19 mouse cellular contexts compared by ENCODE assay signal in genomic region chr12:13167116-13167515, GRCm38 (mm10).
A peak's percentile ranks its signal among the peaks of the same experiment; 100 is the strongest.
DNase-seq lines count a peak whose midpoint lies in the region; ATAC-seq and TF ChIP-seq lines count a peak whose summit lies in the region.
"Had no signal": no experiment of that assay in that cellular context is flagged by ENCODE, and none has a peak within 500 bp of the region (broad histone marks: within the 10 kb centered on the region; RNA-seq: fewer than 3 reads in every experiment).

No protein-coding gene starts in this region.

- H3K9ac ChIP-seq in forebrain, postnatal 0 days = no peak overlapping the region
- no peak overlapping the region for H3K9ac ChIP-seq in forebrain, embryonic 15.5 days (replicated peaks)
- no peak overlapping the region for H3K9ac ChIP-seq in kidney, embryonic 16.5 days (replicated peaks; ENCODE audit: low read length)
- H3K9ac ChIP-seq: forebrain, embryonic 13.5 days; liver, embryonic 15.5 days had no signal

- DNase-seq in forebrain, postnatal 0 days = no peak
- DNase-seq in kidney, postnatal 25 days = no peak
- DNase-seq in right cerebral cortex, postnatal 25 days = peak; percentile 49
- no peak for DNase-seq in cerebellum, adult 11-12 months
- DNase-seq: cerebellum, postnatal 25 days; gastrocnemius, postnatal 25 days; heart, postnatal 10 days; kidney, adult 18-20 months; kidney, postnatal 4 days; lung, postnatal 10 days; thymus, adult 2 months had no signal

- H3K36me3 ChIP-seq in forebrain, postnatal 0 days (ENCODE audit: insufficient read depth) = no peaks in the 10 kb centered on the region
- H3K36me3 ChIP-seq in forebrain, embryonic 15.5 days = no peaks in the 10 kb centered on the region
- H3K36me3 ChIP-seq in kidney, embryonic 16.5 days (ENCODE audit: insufficient read depth, low read length) = no peaks in the 10 kb centered on the region
- H3K36me3 ChIP-seq in megakaryocyte, embryonic 14.5 days (replicated peaks; ENCODE audit: low read length) = no peaks in the 10 kb centered on the region
- H3K36me3 ChIP-seq: G1E; liver, embryonic 15.5 days had no signal

- no peak overlapping the region for H3K4me2 ChIP-seq in forebrain, postnatal 0 days (ENCODE audit: low read depth)
- no peak overlapping the region for H3K4me2 ChIP-seq in forebrain, embryonic 15.5 days (replicated peaks)
- no peak overlapping the region for H3K4me2 ChIP-seq in kidney, embryonic 16.5 days (replicated peaks; ENCODE audit: low read depth, low read length)
- H3K4me2 ChIP-seq: forebrain, embryonic 13.5 days; liver, embryonic 15.5 days had no signal

- no peak overlapping the region for H3K4me3 ChIP-seq in forebrain, postnatal 0 days (ENCODE audit: low read depth, low read length)
- no peak overlapping the region for H3K4me3 ChIP-seq in forebrain, embryonic 15.5 days
- H3K4me3 ChIP-seq in kidney, embryonic 16.5 days (ENCODE audit: low read length) = no peak overlapping the region
- H3K4me3 ChIP-seq in megakaryocyte, embryonic 14.5 days (replicated peaks) = peak overlapping the region; percentile 1
- H3K4me3 ChIP-seq: forebrain, embryonic 13.5 days; liver, embryonic 15.5 days had no signal

- WGBS in forebrain, postnatal 0 days = 73% methylated on average over 5 of the region's 5 CpGs
- WGBS in forebrain, embryonic 15.5 days = 76% methylated on average over 5 of the region's 5 CpGs
- 48% methylated on average over 5 of the region's 5 CpGs for WGBS in kidney, embryonic 16.5 days

- no peaks in the 10 kb centered on the region for H3K4me1 ChIP-seq in forebrain, postnatal 0 days (ENCODE audit: insufficient read depth)
- H3K4me1 ChIP-seq in forebrain, embryonic 15.5 days = no peaks in the 10 kb centered on the region
- H3K4me1 ChIP-seq in kidney, embryonic 16.5 days (ENCODE audit: insufficient read depth, low read length) = peaks cover 10% of the 10 kb centered on the region
- no peaks in the 10 kb centered on the region for H3K4me1 ChIP-seq in megakaryocyte, embryonic 14.5 days
- H3K4me1 ChIP-seq: forebrain, embryonic 13.5 days; liver, embryonic 15.5 days had no signal

- no peak for TF ChIP-seq CTCF in forebrain, postnatal 0 days (IDR thresholded peaks at IDR 0.05; ENCODE audit: low read depth)

- peak; percentile 34; the same call in 1 of the 2 replicates for ATAC-seq in forebrain, postnatal 0 days
- no peak for ATAC-seq in forebrain, embryonic 15.5 days (replicated peaks)
- peak; percentile 51; the same call in 1 of the 2 replicates for ATAC-seq in kidney, embryonic 16.5 days (ENCODE audit: low FRiP score, low TSS enrichment)
- ATAC-seq in megakaryocyte, adult 5-6 weeks (ENCODE audit: poor library complexity, severe bottlenecking) = no peak
- ATAC-seq: CD4-positive, CD25-positive, alpha-beta regulatory T cell, adult 4 months; forebrain, embryonic 13.5 days had no signal

- H3K27ac ChIP-seq in forebrain, postnatal 0 days (ENCODE audit: low read depth, low read length) = no peak overlapping the region
- no peak overlapping the region for H3K27ac ChIP-seq in forebrain, embryonic 15.5 days (replicated peaks)
- H3K27ac ChIP-seq in kidney, embryonic 16.5 days (ENCODE audit: low read length) = no peak overlapping the region
- H3K27ac ChIP-seq: forebrain, embryonic 13.5 days; liver, embryonic 15.5 days had no signal

- H3K9me3 ChIP-seq in forebrain, postnatal 0 days (ENCODE audit: low read length) = no peaks in the 10 kb centered on the region
- no peaks in the 10 kb centered on the region for H3K9me3 ChIP-seq in forebrain, embryonic 15.5 days
- H3K9me3 ChIP-seq in kidney, embryonic 16.5 days (ENCODE audit: low read length) = no peaks in the 10 kb centered on the region
- no peaks in the 10 kb centered on the region for H3K9me3 ChIP-seq in megakaryocyte, embryonic 14.5 days
- H3K9me3 ChIP-seq: G1E; liver, embryonic 15.5 days had no signal

- H3K27me3 ChIP-seq in forebrain, postnatal 0 days (ENCODE audit: insufficient read depth, low read length) = no peaks in the 10 kb centered on the region
- H3K27me3 ChIP-seq in forebrain, embryonic 15.5 days = no peaks in the 10 kb centered on the region
- H3K27me3 ChIP-seq in kidney, embryonic 16.5 days (ENCODE audit: insufficient read depth, low read length) = no peaks in the 10 kb centered on the region
- peaks cover 10% of the 10 kb centered on the region for H3K27me3 ChIP-seq in megakaryocyte, embryonic 14.5 days (replicated peaks)
- H3K27me3 ChIP-seq: forebrain, embryonic 13.5 days; liver, embryonic 15.5 days had no signal

Comparison
In these comparisons a context has a peak if more than half of its experiments do, and no peak if none do; other contexts are left out.
1. ATAC-seq: peak in forebrain, postnatal 0 days (single experiment) and kidney, embryonic 16.5 days (single experiment); none in forebrain, embryonic 15.5 days (single experiment) and megakaryocyte, adult 5-6 weeks (single experiment).